Mouse (Mus musculus): ENCODE measurements around the gene Gm20388. TPM values are rescaled to one million over a fixed set of nuclear protein-coding genes. Genes with fewer than 3 reads are reported as not detected.

Gene Gm20388
- polyA plus RNA-seq, 1 experiment, result 59.3 TPM

GRCm38 (mm10) chr8:121035611-121036010 is 1125.0 kb downstream of the Gm20388 start:
- TF ChIP-seq CTCF (IDR thresholded peaks at IDR 0.05; ENCODE audit: borderline replicate concordance, extremely low read depth, insufficient read depth, insufficient read length) (no peak), POLR2A (IDR thresholded peaks at IDR 0.05; ENCODE audit: borderline replicate concordance, extremely low read depth, insufficient read depth, insufficient read length, poor library complexity, severe bottlenecking) (no peak)

GRCm38 (mm10) chr8:121043719-121044440 is 1133.2 kb downstream of the Gm20388 start:
- DNase-seq (ENCODE audit: low read depth), result no peak
- TF ChIP-seq POLR2A (IDR thresholded peaks at IDR 0.05; ENCODE audit: borderline replicate concordance, extremely low read depth, insufficient read depth, insufficient read length, poor library complexity, severe bottlenecking) (no peak), CTCF (IDR thresholded peaks at IDR 0.05; ENCODE audit: borderline replicate concordance, extremely low read depth, insufficient read depth, insufficient read length) (no peak)

More at GRCm38 (mm10) chr8:121035611-121036010, 1125.0 kb downstream of the Gm20388 start:
- no peak for DNase-seq (ENCODE audit: low read depth)

GRCm38 (mm10) chr8:121047441-121047840 is 1136.8 kb downstream of the Gm20388 start:
- TF ChIP-seq CTCF (IDR thresholded peaks at IDR 0.05; ENCODE audit: borderline replicate concordance, extremely low read depth, insufficient read depth, insufficient read length) (no peak), POLR2A (IDR thresholded peaks at IDR 0.05; ENCODE audit: borderline replicate concordance, extremely low read depth, insufficient read depth, insufficient read length, poor library complexity, severe bottlenecking) (no peak)
- no peak for DNase-seq (ENCODE audit: low read depth)

GRCm38 (mm10) chr8:121058081-121058480 is 1147.4 kb downstream of the Gm20388 start:
- TF ChIP-seq CTCF (IDR thresholded peaks at IDR 0.05; ENCODE audit: borderline replicate concordance, extremely low read depth, insufficient read depth, insufficient read length) (no peak), POLR2A (IDR thresholded peaks at IDR 0.05; ENCODE audit: borderline replicate concordance, extremely low read depth, insufficient read depth, insufficient read length, poor library complexity, severe bottlenecking) (no peak)
- no peak for DNase-seq (ENCODE audit: low read depth)

- TF ChIP-seq CTCF (IDR thresholded peaks at IDR 0.05; ENCODE audit: borderline replicate concordance, extremely low read depth, insufficient read depth, insufficient read length) (no peak), POLR2A (IDR thresholded peaks at IDR 0.05; ENCODE audit: borderline replicate concordance, extremely low read depth, insufficient read depth, insufficient read length, poor library complexity, severe bottlenecking) (no peak)
- peak; percentile 81 for DNase-seq (ENCODE audit: low read depth)
Observed at GRCm38 (mm10) chr8:121059098-121059497, 1148.5 kb downstream of the Gm20388 start.

- TF ChIP-seq CTCF (IDR thresholded peaks at IDR 0.05; ENCODE audit: borderline replicate concordance, extremely low read depth, insufficient read depth, insufficient read length) (no peak), POLR2A (IDR thresholded peaks at IDR 0.05; ENCODE audit: borderline replicate concordance, extremely low read depth, insufficient read depth, insufficient read length, poor library complexity, severe bottlenecking) (no peak)
- DNase-seq (ENCODE audit: low read depth), result peak; percentile 57
Observed at GRCm38 (mm10) chr8:121062521-121062920, 1151.9 kb downstream of the Gm20388 start.

GRCm38 (mm10) chr8:121063649-121064048 is 1153.0 kb downstream of the Gm20388 start:
- TF ChIP-seq CTCF (IDR thresholded peaks at IDR 0.05; ENCODE audit: borderline replicate concordance, extremely low read depth, insufficient read depth, insufficient read length) (no peak), POLR2A (IDR thresholded peaks at IDR 0.05; ENCODE audit: borderline replicate concordance, extremely low read depth, insufficient read depth, insufficient read length, poor library complexity, severe bottlenecking) (no peak)
- DNase-seq (ENCODE audit: low read depth), result peak; percentile 53

- no peak for DNase-seq (ENCODE audit: low read depth)
- TF ChIP-seq POLR2A (IDR thresholded peaks at IDR 0.05; ENCODE audit: borderline replicate concordance, extremely low read depth, insufficient read depth, insufficient read length, poor library complexity, severe bottlenecking) (no peak), CTCF (IDR thresholded peaks at IDR 0.05; ENCODE audit: borderline replicate concordance, extremely low read depth, insufficient read depth, insufficient read length) (peak; percentile 31; the same call in 1 of the 2 replicates)
Observed at GRCm38 (mm10) chr8:121071454-121071853, 1160.8 kb downstream of the Gm20388 start.

GRCm38 (mm10) chr8:121072406-121073130 is 1161.9 kb downstream of the Gm20388 start:
- no peak for DNase-seq (ENCODE audit: low read depth)
- TF ChIP-seq POLR2A (IDR thresholded peaks at IDR 0.05; ENCODE audit: borderline replicate concordance, extremely low read depth, insufficient read depth, insufficient read length, poor library complexity, severe bottlenecking), result no peak
- no peak for TF ChIP-seq CTCF (IDR thresholded peaks at IDR 0.05; ENCODE audit: borderline replicate concordance, extremely low read depth, insufficient read depth, insufficient read length)

- DNase-seq (ENCODE audit: low read depth), result no peak
- no peak for TF ChIP-seq CTCF (IDR thresholded peaks at IDR 0.05; ENCODE audit: borderline replicate concordance, extremely low read depth, insufficient read depth, insufficient read length)
- no peak for TF ChIP-seq POLR2A (IDR thresholded peaks at IDR 0.05; ENCODE audit: borderline replicate concordance, extremely low read depth, insufficient read depth, insufficient read length, poor library complexity, severe bottlenecking)
Observed at GRCm38 (mm10) chr8:121073174-121074107, 1162.8 kb downstream of the Gm20388 start.

Measured in brain, embryonic 14.5 days (tissue).